Mouse (Mus musculus): ENCODE data around the gene Gm1979.
"Not testable (repeated sequence)": the region's sequence is repeated elsewhere in the genome, so short reads cannot be mapped to it uniquely, and the experiment has no call there.

Gene Gm1979

GRCm38 (mm10) chr5:26004698-26005097 lies at the start of gene Gm1979:
Gm1979 (minus strand) TSS chr5:26004798.
- DNase-seq (ENCODE audit: low spot score) = not testable (repeated sequence)

- DNase-seq (ENCODE audit: low spot score) = not testable (repeated sequence)
These were observed 34.9 kb upstream of the Gm1979 start, which contains the start of gene Speer4a for GRCm38 (mm10) chr5:26039458-26039857. Speer4a (minus strand) TSS chr5:26039558.

- not testable (repeated sequence) for DNase-seq (ENCODE audit: low spot score)
These were observed 18.2 kb upstream of the Gm1979 start, which contains the start of gene Gm5862 for GRCm38 (mm10) chr5:26022816-26023215. Gm5862 (minus strand) TSS chr5:26022916.

- not testable (repeated sequence) for DNase-seq (ENCODE audit: low spot score)
These were observed 3.1 kb upstream of the Gm1979 start for GRCm38 (mm10) chr5:26007697-26008096.

- DNase-seq (ENCODE audit: low spot score) = peak; percentile 63
These were observed 2.5 kb upstream of the Gm1979 start for GRCm38 (mm10) chr5:26006937-26007695.

GRCm38 (mm10) chr5:25988550-25988949 lies 16.0 kb downstream of the Gm1979 start, which contains the start of gene Gm21698:
Gm21698 (minus strand) TSS chr5:25988650.
- DNase-seq (ENCODE audit: low spot score) = not testable (repeated sequence)

GRCm38 (mm10) chr5:25972563-25972962 lies 32.0 kb downstream of the Gm1979 start, which contains the start of gene Gm21680:
Gm21680 (minus strand) TSS chr5:25972663.
- not testable (repeated sequence) for DNase-seq (ENCODE audit: low spot score)

- DNase-seq (ENCODE audit: low spot score) = not testable (repeated sequence)
These were observed 47.5 kb downstream of the Gm1979 start for GRCm38 (mm10) chr5:25957050-25957449.

GRCm38 (mm10) chr5:25956611-25957010 lies 48.0 kb downstream of the Gm1979 start:
- peak; percentile 31 for DNase-seq (ENCODE audit: low spot score)

GRCm38 (mm10) chr5:25954317-25954716 lies 50.3 kb downstream of the Gm1979 start, which contains the start of gene Gm21671:
Gm21671 (minus strand) TSS chr5:25954417.
- DNase-seq (ENCODE audit: low spot score) = not testable (repeated sequence)
